Mouse (Mus musculus) bone marrow macrophage, adult 2 months (primary cell): Measurements from ENCODE around the gene Gulp1. TPM values are rescaled to one million over a fixed set of nuclear protein-coding genes. Genes with fewer than 3 reads are reported as not detected.

ENCODE experiments used
- H3K27ac ChIP-seq: 2 replicates; pipeline ENCODE4 v1.5.1; 2012; ENCODE audit warnings: low read depth, low read length; ENCODE audit not compliant: insufficient read depth
- H3K4me1 ChIP-seq: 2 replicates; pipeline ENCODE4 v1.6.1; 2012; ENCODE audit warnings: low read length; ENCODE audit not compliant: control insufficient read depth, insufficient read depth
- H3K4me3 ChIP-seq: 2 replicates; pipeline ENCODE4 v1.5.1; 2012; ENCODE audit warnings: mild to moderate bottlenecking, low read length, moderate library complexity; ENCODE audit not compliant: insufficient read depth
- CTCF ChIP-seq: IDR thresholded peaks from 2 replicates; pipeline ENCODE4 v1.5.1; 2012; ENCODE audit warnings: low read depth, mild to moderate bottlenecking, low read length, moderate library complexity
- POLR2A ChIP-seq: IDR thresholded peaks from 2 replicates; pipeline ENCODE4 v1.6.1; 2012; ENCODE audit warnings: mild to moderate bottlenecking, low read depth, low read length, borderline replicate concordance
- polyA plus RNA-seq: library from polyadenylated mRNA; stranded (reverse); fragments of >200 nt; gene quantifications from 2 replicates; pipeline ENCODE4 v1.2.4, GENCODE M21; 2012; ENCODE audit not compliant: missing spikeins, insufficient read depth, insufficient read length

Gene Gulp1
- polyA plus RNA-seq = not detected in 2 replicates

- Histone ChIP-seq H3K27ac (no peak within 1 kb of the TSS), H3K4me3 (no peak within 1 kb of the TSS), H3K4me1 (no peaks in the 10 kb centered on the region)
- TF ChIP-seq CTCF (no peak), POLR2A (no peak)
Observed at GRCm38 (mm10) chr1:44551461-44552370, at the start of gene Gulp1. Gulp1 (plus strand) TSS chr1:44551511.

DNA sequence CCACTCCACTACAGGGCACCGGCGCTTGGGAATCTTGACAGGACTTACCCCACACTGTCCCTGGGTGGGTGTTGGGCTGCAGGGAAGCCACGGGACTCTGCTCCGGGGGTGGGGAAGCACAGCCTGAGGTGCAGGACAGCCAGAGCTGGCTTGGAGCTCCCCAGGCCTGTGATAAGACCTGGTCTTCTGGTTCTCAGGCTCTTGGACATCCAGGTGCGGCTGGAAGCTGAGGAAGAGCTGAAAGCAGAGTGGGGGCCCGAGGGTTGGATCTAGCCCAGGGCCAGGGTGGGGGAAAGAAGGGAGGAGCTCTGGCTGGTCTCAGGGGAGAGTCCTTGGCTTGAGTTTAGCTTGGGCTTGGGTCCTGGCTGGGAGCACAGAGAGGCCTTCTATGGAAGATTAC, 1.1 kb upstream of the Gulp1 start:
- no peak for TF ChIP-seq POLR2A
- no peak for TF ChIP-seq CTCF
- Histone ChIP-seq H3K4me3 (no peak overlapping the region), H3K4me1 (no peaks in the 10 kb centered on the region), H3K27ac (no peak overlapping the region)

- H3K4me3 ChIP-seq = no peak overlapping the region
Observed at GRCm38 (mm10) chr1:44552371-44552841, 1.1 kb downstream of the Gulp1 start.

GRCm38 (mm10) chr1:44553166-44553898, 2.0 kb downstream of the Gulp1 start:
- H3K27ac ChIP-seq = no peak overlapping the region
- TF ChIP-seq POLR2A (no peak), CTCF (no peak)
- H3K4me1 ChIP-seq = no peaks in the 10 kb centered on the region
- no peak overlapping the region for H3K4me3 ChIP-seq

More at GRCm38 (mm10) chr1:44552371-44552841, 1.1 kb downstream of the Gulp1 start:
- no peaks in the 10 kb centered on the region for H3K4me1 ChIP-seq
- TF ChIP-seq CTCF = no peak
- no peak for TF ChIP-seq POLR2A
- H3K27ac ChIP-seq = no peak overlapping the region

- no peaks in the 10 kb centered on the region for H3K4me1 ChIP-seq
- no peak overlapping the region for H3K4me3 ChIP-seq
- H3K27ac ChIP-seq = no peak overlapping the region
- TF ChIP-seq CTCF (no peak), POLR2A (no peak)
Observed at GRCm38 (mm10) chr1:44567431-44567830, 16.1 kb downstream of the Gulp1 start.

DNA sequence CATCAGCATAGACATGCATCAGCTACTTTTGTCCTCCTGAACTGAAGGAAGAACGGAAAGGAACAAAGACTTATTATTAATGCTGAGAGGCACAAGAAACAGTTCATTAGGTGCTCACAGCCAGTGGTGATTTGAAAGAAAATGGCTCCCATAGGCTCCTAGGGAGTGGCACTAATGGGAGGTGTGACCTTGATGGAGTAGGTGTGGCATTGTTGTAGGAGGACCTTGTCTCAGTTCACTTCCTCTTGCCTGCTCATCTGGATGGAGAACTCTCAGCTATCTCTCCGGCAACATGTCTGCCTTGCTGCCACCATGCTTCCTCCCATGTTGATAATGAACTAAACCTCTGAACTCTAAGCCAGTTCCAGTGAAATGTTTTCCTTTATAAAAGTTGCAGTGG, 17.0 kb downstream of the Gulp1 start:
- TF ChIP-seq CTCF = no peak
- TF ChIP-seq POLR2A = no peak
- Histone ChIP-seq H3K4me3 (no peak overlapping the region), H3K4me1 (no peaks in the 10 kb centered on the region), H3K27ac (no peak overlapping the region)

DNA sequence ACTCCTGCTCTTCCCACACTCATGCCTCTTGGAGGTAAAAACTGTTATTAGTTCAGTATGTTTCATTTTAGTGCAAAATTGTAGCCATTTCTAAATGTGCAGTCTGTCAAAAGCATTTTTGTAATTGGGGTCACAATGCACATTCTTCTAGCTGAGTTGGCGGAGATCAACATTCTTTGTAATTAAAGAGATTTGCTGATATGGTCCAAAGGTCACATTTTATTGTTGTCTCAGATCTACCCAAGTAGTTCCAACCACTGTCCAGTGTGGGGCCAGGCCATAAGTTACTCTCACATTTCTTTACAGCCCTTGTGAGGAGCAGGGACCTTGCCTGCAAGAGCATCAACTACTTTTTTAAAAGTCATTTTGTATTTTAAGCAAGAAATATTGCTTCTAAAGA, 24.7 kb downstream of the Gulp1 start:
- H3K4me3 ChIP-seq = no peak overlapping the region
- no peak for TF ChIP-seq CTCF
- TF ChIP-seq POLR2A = no peak
- H3K4me1 ChIP-seq = no peaks in the 10 kb centered on the region
- H3K27ac ChIP-seq = no peak overlapping the region

GRCm38 (mm10) chr1:44576610-44577009, 25.3 kb downstream of the Gulp1 start:
- no peaks in the 10 kb centered on the region for H3K4me1 ChIP-seq
- no peak overlapping the region for H3K27ac ChIP-seq
- TF ChIP-seq POLR2A = no peak
- no peak for TF ChIP-seq CTCF
- no peak overlapping the region for H3K4me3 ChIP-seq

GRCm38 (mm10) chr1:44580390-44580789, 29.1 kb downstream of the Gulp1 start:
- TF ChIP-seq POLR2A (no peak), CTCF (no peak)
- no peak overlapping the region for H3K27ac ChIP-seq
- H3K4me3 ChIP-seq = no peak overlapping the region
- no peaks in the 10 kb centered on the region for H3K4me1 ChIP-seq
